Mouse (Mus musculus): ENCODE data around the gene Cmss1.

Gene Cmss1

GRCm38 (mm10) chr16:57332301-57332700 is 274.4 kb downstream of the Cmss1 start:
- DNase-seq = no peak

- no peak for DNase-seq
Measured at GRCm38 (mm10) chr16:57330111-57330510, 276.6 kb downstream of the Cmss1 start.

- no peak for DNase-seq
Measured at GRCm38 (mm10) chr16:57329028-57329427, 277.6 kb downstream of the Cmss1 start.

- no peak for DNase-seq
Measured at GRCm38 (mm10) chr16:57326996-57327395, 279.7 kb downstream of the Cmss1 start.

GRCm38 (mm10) chr16:57319284-57320124 is 287.2 kb downstream of the Cmss1 start:
- no peak for DNase-seq

- DNase-seq = no peak
Measured at GRCm38 (mm10) chr16:57318637-57319125, 288.0 kb downstream of the Cmss1 start.

GRCm38 (mm10) chr16:57317882-57318636 is 288.6 kb downstream of the Cmss1 start:
- DNase-seq = no peak

- DNase-seq = peak; percentile 17
Measured at GRCm38 (mm10) chr16:57317127-57317526, 289.5 kb downstream of the Cmss1 start.

- no peak for DNase-seq
Measured at GRCm38 (mm10) chr16:57315026-57315425, 291.6 kb downstream of the Cmss1 start.

- DNase-seq = no peak
Measured at GRCm38 (mm10) chr16:57314236-57314635, 292.4 kb downstream of the Cmss1 start.

GRCm38 (mm10) chr16:57313487-57313886 is 293.2 kb downstream of the Cmss1 start:
- peak; percentile 20 for DNase-seq

GRCm38 (mm10) chr16:57312130-57312529 is 294.5 kb downstream of the Cmss1 start:
- no peak for DNase-seq

- DNase-seq = no peak
Measured at GRCm38 (mm10) chr16:57305463-57305862, 301.2 kb downstream of the Cmss1 start.

GRCm38 (mm10) chr16:57303716-57304115 is 302.9 kb downstream of the Cmss1 start:
- DNase-seq = no peak

GRCm38 (mm10) chr16:57302792-57303698 is 303.6 kb downstream of the Cmss1 start:
- DNase-seq = no peak

GRCm38 (mm10) chr16:57301512-57302115 is 305.1 kb downstream of the Cmss1 start:
- peak; percentile 25 for DNase-seq

GRCm38 (mm10) chr16:57295216-57295934 is 311.3 kb downstream of the Cmss1 start:
- no peak for DNase-seq

- DNase-seq = no peak
Measured at GRCm38 (mm10) chr16:57292765-57293164, 313.9 kb downstream of the Cmss1 start, which contains the start of gene Tmem30c. TSS of gene Tmem30c (minus strand) at chr16:57292865.

- no peak for DNase-seq
Measured at GRCm38 (mm10) chr16:57292296-57292695, 314.4 kb downstream of the Cmss1 start.

GRCm38 (mm10) chr16:57291696-57292095 is 315.0 kb downstream of the Cmss1 start:
- no peak for DNase-seq

- DNase-seq = no peak
Measured at GRCm38 (mm10) chr16:57281417-57281816, 325.2 kb downstream of the Cmss1 start.

Measured in thymus, postnatal 14 days (tissue).